Mouse (Mus musculus): ENCODE measurements around the gene Cd80. TPM values are rescaled to one million over a fixed set of nuclear protein-coding genes. Genes with fewer than 3 reads are reported as not detected.

Cd80 gene
- 0.60 and 0.73 TPM in 2 replicates for polyA plus RNA-seq (2016; fragmentation: Nextera tagmentation; extraction: Ambion mirVana)

- Histone ChIP-seq H3K9me3 (replicated peaks) (no peaks in the 10 kb centered on the region), H3K27me3 (replicated peaks) (0 out of 2 replicates have a peak, but pooled peaks cover 6% of the 10 kb centered on the region), H3K4me2 (no peak within 1 kb of the TSS), H3K27ac (ENCODE audit: poor library complexity, severe bottlenecking) (no peak within 1 kb of the TSS), H3K4me1 (replicated peaks) (peaks cover 9% of the 10 kb centered on the region), H3K36me3 (no peaks in the 10 kb centered on the region), H3K4me3 (no peak within 1 kb of the TSS), H3K9ac (no peak within 1 kb of the TSS)
- no peak for ATAC-seq (ENCODE audit: insufficient number of reproducible peaks, low FRiP score)
- WGBS: 66% methylated on average over 15 of the region's 17 CpGs
Measured at GRCm38 (mm10) chr16:38455511-38456418, at the start of gene Cd80. TSS of gene Cd80 (plus strand) at chr16:38455561.

GRCm38 (mm10) chr16:38406293-38406692, 49.1 kb upstream of the Cd80 start:
- Histone ChIP-seq H3K27ac (ENCODE audit: poor library complexity, severe bottlenecking) (no peak overlapping the region), H3K9me3 (replicated peaks) (no peaks in the 10 kb centered on the region), H3K4me3 (no peak overlapping the region), H3K36me3 (no peaks in the 10 kb centered on the region), H3K9ac (no peak overlapping the region), H3K4me2 (no peak overlapping the region), H3K27me3 (replicated peaks) (no peaks in the 10 kb centered on the region), H3K4me1 (replicated peaks) (peaks cover 9% of the 10 kb centered on the region)
- WGBS: 44% methylated on average over 5 of the region's 5 CpGs
- ATAC-seq (ENCODE audit: insufficient number of reproducible peaks, low FRiP score): no peak

GRCm38 (mm10) chr16:38406708-38407107, 48.7 kb upstream of the Cd80 start:
- 64% methylated on average over 6 of the region's 6 CpGs for WGBS
- H3K36me3 ChIP-seq: no peaks in the 10 kb centered on the region
- no peaks in the 10 kb centered on the region for H3K9me3 ChIP-seq (replicated peaks)
- H3K4me3 ChIP-seq: no peak overlapping the region
- no peak overlapping the region for H3K4me2 ChIP-seq
- H3K27ac ChIP-seq (ENCODE audit: poor library complexity, severe bottlenecking): no peak overlapping the region
- no peaks in the 10 kb centered on the region for H3K27me3 ChIP-seq (replicated peaks)
- ATAC-seq (ENCODE audit: insufficient number of reproducible peaks, low FRiP score): no peak
- no peak overlapping the region for H3K9ac ChIP-seq
- H3K4me1 ChIP-seq (replicated peaks): peaks cover 9% of the 10 kb centered on the region

- Histone ChIP-seq H3K36me3 (no peaks in the 10 kb centered on the region), H3K27me3 (replicated peaks) (no peaks in the 10 kb centered on the region), H3K4me1 (replicated peaks) (peaks cover 9% of the 10 kb centered on the region), H3K9ac (no peak overlapping the region), H3K27ac (ENCODE audit: poor library complexity, severe bottlenecking) (no peak overlapping the region), H3K9me3 (replicated peaks) (no peaks in the 10 kb centered on the region), H3K4me2 (no peak overlapping the region), H3K4me3 (no peak overlapping the region)
- WGBS: 29% methylated on average over 5 of the region's 5 CpGs
- ATAC-seq (ENCODE audit: insufficient number of reproducible peaks, low FRiP score): no peak
Measured at GRCm38 (mm10) chr16:38407584-38407983, 47.8 kb upstream of the Cd80 start.

DNA sequence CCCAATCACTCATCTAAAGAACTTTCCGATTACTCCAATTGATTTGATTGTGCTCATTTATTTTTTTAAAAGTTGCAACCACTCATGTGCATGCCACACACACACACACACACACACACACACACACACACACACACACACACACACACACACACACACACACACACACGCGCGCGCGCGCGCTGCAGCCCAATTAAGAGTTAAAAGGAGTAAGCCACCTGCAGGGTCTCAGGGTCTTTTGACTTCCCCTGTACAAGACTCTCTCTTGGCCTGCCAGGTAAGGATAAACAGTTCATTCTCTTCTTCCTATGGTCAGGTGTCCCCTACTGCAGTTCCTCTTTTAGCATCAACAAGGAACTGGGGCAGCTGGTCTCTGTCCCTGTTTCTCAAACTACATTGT, 46.9 kb upstream of the Cd80 start:
- Histone ChIP-seq H3K4me3 (no peak overlapping the region), H3K36me3 (no peaks in the 10 kb centered on the region), H3K9me3 (replicated peaks) (no peaks in the 10 kb centered on the region), H3K4me1 (replicated peaks) (peaks cover 9% of the 10 kb centered on the region), H3K27ac (ENCODE audit: poor library complexity, severe bottlenecking) (no peak overlapping the region), H3K27me3 (replicated peaks) (no peaks in the 10 kb centered on the region), H3K4me2 (no peak overlapping the region), H3K9ac (no peak overlapping the region)
- no peak for ATAC-seq (ENCODE audit: insufficient number of reproducible peaks, low FRiP score)
- 92% methylated on average over 8 of the region's 8 CpGs for WGBS

GRCm38 (mm10) chr16:38414953-38415352, 40.4 kb upstream of the Cd80 start:
- H3K9ac ChIP-seq: no peak overlapping the region
- no peak overlapping the region for H3K4me2 ChIP-seq
- H3K4me1 ChIP-seq (replicated peaks): no peaks in the 10 kb centered on the region
- no peak overlapping the region for H3K4me3 ChIP-seq
- 73% methylated on average over 7 of the region's 7 CpGs for WGBS
- no peak for ATAC-seq (ENCODE audit: insufficient number of reproducible peaks, low FRiP score)
- no peaks in the 10 kb centered on the region for H3K36me3 ChIP-seq
- H3K9me3 ChIP-seq (replicated peaks): no peaks in the 10 kb centered on the region
- H3K27me3 ChIP-seq (replicated peaks): no peaks in the 10 kb centered on the region
- no peak overlapping the region for H3K27ac ChIP-seq (ENCODE audit: poor library complexity, severe bottlenecking)

DNA sequence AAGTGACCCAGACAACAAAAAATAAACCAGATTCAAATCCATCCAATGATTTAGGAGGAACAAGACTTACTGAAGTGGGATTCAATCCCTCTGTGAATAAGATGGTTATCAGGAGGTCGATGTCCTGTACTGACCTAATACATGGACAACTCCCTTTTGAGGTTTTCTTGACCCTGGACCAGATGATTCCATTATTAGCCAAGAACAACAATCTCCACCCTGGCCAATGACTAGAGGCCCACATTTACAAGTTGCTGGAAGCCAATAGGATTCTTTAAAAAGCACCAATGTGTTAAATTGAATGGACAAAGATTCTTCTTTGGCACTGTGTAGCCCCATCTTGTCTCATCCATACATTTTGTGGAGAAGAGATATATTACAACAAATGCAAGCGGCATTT, 30.0 kb upstream of the Cd80 start:
- 83% methylated on average over 2 of the region's 2 CpGs for WGBS
- Histone ChIP-seq H3K4me3 (no peak overlapping the region), H3K9me3 (replicated peaks) (no peaks in the 10 kb centered on the region), H3K9ac (no peak overlapping the region), H3K36me3 (no peaks in the 10 kb centered on the region), H3K27me3 (replicated peaks) (no peaks in the 10 kb centered on the region), H3K27ac (ENCODE audit: poor library complexity, severe bottlenecking) (no peak overlapping the region), H3K4me2 (no peak overlapping the region), H3K4me1 (replicated peaks) (no peaks in the 10 kb centered on the region)
- no peak for ATAC-seq (ENCODE audit: insufficient number of reproducible peaks, low FRiP score)

GRCm38 (mm10) chr16:38425799-38426198, 29.6 kb upstream of the Cd80 start:
- H3K4me3 ChIP-seq: no peak overlapping the region
- ATAC-seq (ENCODE audit: insufficient number of reproducible peaks, low FRiP score): no peak
- H3K9me3 ChIP-seq (replicated peaks): no peaks in the 10 kb centered on the region
- H3K36me3 ChIP-seq: no peaks in the 10 kb centered on the region
- no peak overlapping the region for H3K4me2 ChIP-seq
- H3K27me3 ChIP-seq (replicated peaks): no peaks in the 10 kb centered on the region
- H3K9ac ChIP-seq: no peak overlapping the region
- 0 out of 2 replicates have a peak, but pooled peaks cover 1% of the 10 kb centered on the region for H3K4me1 ChIP-seq (replicated peaks)
- H3K27ac ChIP-seq (ENCODE audit: poor library complexity, severe bottlenecking): no peak overlapping the region
- 76% methylated on average over 1 of the region's 1 CpGs for WGBS

DNA sequence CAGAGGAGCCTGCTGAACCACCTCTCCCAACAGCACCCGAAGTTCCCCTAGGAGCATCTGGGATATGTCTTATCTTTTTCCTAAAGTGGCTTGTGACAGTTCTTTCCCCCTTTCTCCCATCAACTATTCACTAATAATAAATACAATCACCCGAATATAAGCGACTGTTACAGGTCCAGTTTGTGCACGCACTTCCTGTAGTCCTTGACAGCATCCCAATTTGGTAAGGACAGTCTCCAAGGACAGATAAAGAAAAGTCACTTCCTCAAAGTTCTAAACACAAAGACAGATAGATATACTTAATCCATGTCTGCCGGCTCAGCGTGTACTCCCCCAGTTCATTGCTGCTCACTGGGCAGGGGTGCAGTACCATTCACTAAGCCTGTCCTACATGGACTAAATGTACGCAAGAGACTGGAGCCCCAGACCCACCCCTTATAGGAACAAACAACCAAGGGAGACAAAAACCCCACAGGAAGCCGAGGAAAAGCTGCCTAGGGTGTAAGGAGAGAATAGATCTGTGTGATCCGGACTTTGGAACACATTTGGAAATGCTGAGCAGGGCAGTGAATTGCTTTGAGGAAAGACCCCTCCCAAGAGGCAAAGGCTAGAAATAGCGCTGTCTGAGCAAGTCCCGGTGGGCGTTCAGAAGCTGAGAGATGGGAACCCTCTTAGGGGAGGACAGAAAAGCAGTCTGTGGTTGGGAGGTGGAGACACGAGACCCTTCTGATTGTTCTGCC, 23.7 kb upstream of the Cd80 start:
- H3K4me2 ChIP-seq: peak overlapping the region; percentile 35
- WGBS: 26% methylated on average over 13 of the region's 13 CpGs
- H3K27me3 ChIP-seq (replicated peaks): no peaks in the 10 kb centered on the region
- no peaks in the 10 kb centered on the region for H3K36me3 ChIP-seq
- H3K27ac ChIP-seq (ENCODE audit: poor library complexity, severe bottlenecking): no peak overlapping the region
- no peak overlapping the region for H3K4me3 ChIP-seq
- H3K9me3 ChIP-seq (replicated peaks): no peaks in the 10 kb centered on the region
- no peak for ATAC-seq (ENCODE audit: insufficient number of reproducible peaks, low FRiP score)
- peaks cover 15% of the 10 kb centered on the region for H3K4me1 ChIP-seq (replicated peaks)
- no peak overlapping the region; the same call in 1 of the 2 replicates for H3K9ac ChIP-seq

- Histone ChIP-seq H3K4me1 (replicated peaks) (peaks cover 15% of the 10 kb centered on the region), H3K36me3 (no peaks in the 10 kb centered on the region), H3K27me3 (replicated peaks) (no peaks in the 10 kb centered on the region), H3K9ac (no peak within 1 kb of the TSS; the same call in 1 of the 2 replicates), H3K27ac (ENCODE audit: poor library complexity, severe bottlenecking) (no peak within 1 kb of the TSS), H3K4me2 (peak within 1 kb of the TSS; percentile 35), H3K9me3 (replicated peaks) (no peaks in the 10 kb centered on the region), H3K4me3 (no peak within 1 kb of the TSS)
- 74% methylated on average over 11 of the region's 11 CpGs for WGBS
- ATAC-seq (ENCODE audit: insufficient number of reproducible peaks, low FRiP score): no peak
Measured at GRCm38 (mm10) chr16:38432498-38433425, 22.6 kb upstream of the Cd80 start, which contains the start of gene Pla1a. TSS of gene Pla1a (minus strand) at chr16:38433145.

Data from heart, embryonic 12.5 days (tissue).